Mouse (Mus musculus): ENCODE measurements at regions not wholly inside any gene's neighbourhood (a gene's known extent, or its start where the extent isn't known, plus 50 kb on each side); places are given as distances from the start of the nearest gene placed in this dataset.

DNA sequence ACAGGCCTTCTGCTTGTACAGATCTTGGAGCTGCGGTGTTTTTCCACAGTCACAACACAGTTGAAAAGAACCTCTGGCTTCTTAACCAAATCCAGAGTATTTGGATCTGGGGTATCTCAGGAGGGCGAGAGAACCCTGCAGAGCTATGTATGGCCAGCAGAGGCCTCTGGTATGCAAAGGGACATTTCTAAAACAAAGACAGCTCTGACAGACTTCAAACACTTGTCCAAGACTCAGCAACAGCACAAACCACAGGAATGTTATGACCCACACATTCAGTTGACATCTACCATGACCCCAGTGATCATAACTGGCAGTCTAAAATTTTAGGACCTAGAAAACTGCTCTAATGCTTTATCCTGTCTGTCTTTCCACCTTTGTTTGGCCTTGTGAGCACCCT is 328.5 kb upstream of the Slc30a5 start:
- no peak for TF ChIP-seq CTCF (IDR thresholded peaks at IDR 0.05; ENCODE audit: low read depth, low read length)
- no peak for TF ChIP-seq POLR2A (IDR thresholded peaks at IDR 0.05; ENCODE audit: insufficient read depth, low read length)

Measured in ES-Bruce4 (cell line).